Mouse (Mus musculus) midbrain, embryonic 11.5 days (tissue): ENCODE measurements at regions not wholly inside any gene's neighbourhood (a gene's known extent, or its start where the extent isn't known, plus 50 kb on each side); places are given as distances from the start of the nearest gene placed in this dataset.

ENCODE experiments used
- ATAC-seq: fragments of 200-750 bp; cut with Nextera tagmentation; 2 replicates; pipeline ENCODE4 v1.8.0; 2017; ENCODE audit warnings: moderate TSS enrichment, moderate library complexity; ENCODE audit not compliant: low FRiP score
- DNase-seq: peaks from one replicate; pipeline ENCODE4 v3.0.0; 2015; ENCODE audit warnings: low spot score; ENCODE audit errors: missing footprints
- H3K27ac ChIP-seq: fragments of 300-500 bp; sonication (generic); 2 replicates; pipeline ENCODE4 v1.5.1; 2014; ENCODE audit warnings: low read depth, low read length
- H3K27me3 ChIP-seq: fragments of 300-500 bp; sonication (generic); 2 replicates; pipeline ENCODE4 v1.6.1; 2014; ENCODE audit warnings: mild to moderate bottlenecking, low read length, moderate library complexity, mixed read lengths; ENCODE audit not compliant: control insufficient read depth, insufficient read depth
- H3K36me3 ChIP-seq: fragments of 300-500 bp; sonication (generic); 2 replicates; pipeline ENCODE4 v1.6.1; 2014; ENCODE audit warnings: mild to moderate bottlenecking, low read length, moderate library complexity, mixed read lengths; ENCODE audit not compliant: control insufficient read depth, insufficient read depth
- H3K4me1 ChIP-seq: fragments of 300-500 bp; sonication (generic); 2 replicates; pipeline ENCODE4 v1.6.1; 2014; ENCODE audit warnings: low read length; ENCODE audit not compliant: control insufficient read depth, insufficient read depth
- H3K4me2 ChIP-seq: fragments of 300-500 bp; sonication (generic); 2 replicates; pipeline ENCODE4 v1.6.1; 2014; ENCODE audit warnings: mild to moderate bottlenecking, moderate library complexity
- H3K4me3 ChIP-seq: fragments of 300-500 bp; sonication (generic); 2 replicates; pipeline ENCODE4 v1.5.1; 2014; ENCODE audit warnings: low read depth, low read length
- H3K9ac ChIP-seq: fragments of 300-500 bp; sonication (generic); 2 replicates; pipeline ENCODE4 v1.6.1; 2014; ENCODE audit warnings: low read length
- H3K9me3 ChIP-seq: fragments of 300-500 bp; sonication (generic); 2 replicates; pipeline ENCODE4 v1.6.1; 2016; ENCODE audit warnings: low read length; ENCODE audit not compliant: control insufficient read depth
- WGBS: fragments of 180-500 bp; shearing (Covaris S2); extraction: QIAGEN DNeasy Blood & Tissue Kit; methylation state at CpG from one replicate; pipeline ENCODE4 v1.1.7; 2014; 5-methylcytosine and 5-hydroxymethylcytosine counted together

GRCm38 (mm10) chr8:64542501-64542900 lies 150.4 kb downstream of the Cpe start:
- Histone ChIP-seq H3K9ac (no peak overlapping the region), H3K4me1 (no peaks in the 10 kb centered on the region), H3K9me3 (no peaks in the 10 kb centered on the region), H3K27ac (no peak overlapping the region), H3K4me2 (no peak overlapping the region), H3K27me3 (no peaks in the 10 kb centered on the region), H3K36me3 (no peaks in the 10 kb centered on the region), H3K4me3 (no peak overlapping the region)
- 84% methylated on average over 3 of the region's 3 CpGs for WGBS
- DNase-seq (no peak), ATAC-seq (no peak)

GRCm38 (mm10) chr8:64539846-64540472 lies 152.9 kb downstream of the Cpe start:
- WGBS, result 91% methylated on average over 4 of the region's 4 CpGs
- no peaks in the 10 kb centered on the region for H3K36me3 ChIP-seq
- no peak for DNase-seq

GRCm38 (mm10) chr8:64531780-64532179 lies 161.1 kb downstream of the Cpe start:
- no peaks in the 10 kb centered on the region for H3K9me3 ChIP-seq
- H3K27me3 ChIP-seq, result no peaks in the 10 kb centered on the region
- no peak overlapping the region for H3K4me2 ChIP-seq
- no peaks in the 10 kb centered on the region for H3K36me3 ChIP-seq
- ATAC-seq (no peak), DNase-seq (no peak)
- H3K4me3 ChIP-seq, result no peak overlapping the region
- no peak overlapping the region for H3K27ac ChIP-seq
- no peak overlapping the region for H3K9ac ChIP-seq
- H3K4me1 ChIP-seq, result no peaks in the 10 kb centered on the region
- 86% methylated on average over 2 of the region's 2 CpGs for WGBS

More at GRCm38 (mm10) chr8:64539846-64540472, 152.9 kb downstream of the Cpe start:
- Histone ChIP-seq H3K27me3 (no peaks in the 10 kb centered on the region), H3K9me3 (no peaks in the 10 kb centered on the region), H3K4me1 (no peaks in the 10 kb centered on the region), H3K4me3 (no peak overlapping the region), H3K4me2 (no peak overlapping the region), H3K9ac (no peak overlapping the region), H3K27ac (no peak overlapping the region)
- no peak for ATAC-seq

- no peaks in the 10 kb centered on the region for H3K36me3 ChIP-seq
- DNase-seq, result no peak
- no peak overlapping the region for H3K4me3 ChIP-seq
- ATAC-seq, result no peak
- no peaks in the 10 kb centered on the region for H3K9me3 ChIP-seq
- H3K27ac ChIP-seq, result no peak overlapping the region
- H3K9ac ChIP-seq, result no peak overlapping the region
- H3K4me2 ChIP-seq, result no peak overlapping the region
- no peaks in the 10 kb centered on the region for H3K27me3 ChIP-seq
- H3K4me1 ChIP-seq, result no peaks in the 10 kb centered on the region
- 90% methylated on average over 8 of the region's 8 CpGs for WGBS
These were observed 170.3 kb downstream of the Cpe start for GRCm38 (mm10) chr8:64522441-64523102.

GRCm38 (mm10) chr8:64519650-64520049 lies 173.2 kb downstream of the Cpe start:
- WGBS, result 85% methylated on average over 1 of the region's 1 CpGs
- no peak overlapping the region for H3K27ac ChIP-seq
- no peak for DNase-seq
- no peaks in the 10 kb centered on the region for H3K36me3 ChIP-seq
- no peaks in the 10 kb centered on the region for H3K4me1 ChIP-seq
- no peak overlapping the region for H3K4me2 ChIP-seq
- H3K27me3 ChIP-seq, result no peaks in the 10 kb centered on the region
- no peak overlapping the region for H3K4me3 ChIP-seq
- no peak overlapping the region for H3K9ac ChIP-seq
- H3K9me3 ChIP-seq, result no peaks in the 10 kb centered on the region
- ATAC-seq, result no peak

- no peaks in the 10 kb centered on the region; the same call in 1 of the 2 replicates for H3K9me3 ChIP-seq
- no peak for ATAC-seq
- no peaks in the 10 kb centered on the region for H3K27me3 ChIP-seq
- H3K4me1 ChIP-seq, result no peaks in the 10 kb centered on the region
- 92% methylated on average over 5 of the region's 5 CpGs for WGBS
- H3K4me2 ChIP-seq, result no peak overlapping the region
- no peak overlapping the region for H3K9ac ChIP-seq
- H3K4me3 ChIP-seq, result no peak overlapping the region
- DNase-seq, result no peak
- no peaks in the 10 kb centered on the region for H3K36me3 ChIP-seq
- H3K27ac ChIP-seq, result no peak overlapping the region
These were observed 176.9 kb downstream of the Cpe start for GRCm38 (mm10) chr8:64515923-64516322.

- Histone ChIP-seq H3K9me3 (no peaks in the 10 kb centered on the region), H3K4me3 (no peak overlapping the region), H3K27me3 (no peaks in the 10 kb centered on the region), H3K36me3 (no peaks in the 10 kb centered on the region), H3K9ac (no peak overlapping the region), H3K27ac (no peak overlapping the region), H3K4me1 (peaks cover 8% of the 10 kb centered on the region; the same call in 1 of the 2 replicates), H3K4me2 (no peak overlapping the region)
- 66% methylated on average over 6 of the region's 6 CpGs for WGBS
- DNase-seq, result peak; percentile 81
- peak; percentile 72 for ATAC-seq
These were observed 195.4 kb downstream of the Cpe start for GRCm38 (mm10) chr8:64497281-64498060.

- Histone ChIP-seq H3K9ac (no peak overlapping the region), H3K27me3 (no peaks in the 10 kb centered on the region), H3K4me2 (peak overlapping the region; percentile 13; the same call in 1 of the 2 replicates), H3K9me3 (no peaks in the 10 kb centered on the region), H3K36me3 (no peaks in the 10 kb centered on the region), H3K4me3 (no peak overlapping the region), H3K27ac (no peak overlapping the region), H3K4me1 (peaks cover 8% of the 10 kb centered on the region; the same call in 1 of the 2 replicates)
- 51% methylated on average over 14 of the region's 14 CpGs for WGBS
- DNase-seq, result peak; percentile 89
- peak; percentile 79 for ATAC-seq
These were observed 196.3 kb downstream of the Cpe start for GRCm38 (mm10) chr8:64496333-64497213.
